Mouse (Mus musculus) retina, embryonic 14.5 days (tissue): ENCODE results near the gene Gars.

Experiments used
- DNase-seq: peaks from one replicate; pipeline ENCODE4 v3.0.0-alpha.2; 2015; ENCODE audit warnings: low spot score

Gars gene

GRCm38 (mm10) chr6:55038671-55039445 lies 1.1 kb downstream of the Gars start:
- peak; percentile 62 for DNase-seq

GRCm38 (mm10) chr6:55039446-55039783 lies 1.6 kb downstream of the Gars start:
- DNase-seq, result no peak

GRCm38 (mm10) chr6:55040031-55040430 lies 2.2 kb downstream of the Gars start:
- no peak for DNase-seq

- DNase-seq, result no peak
Observed at GRCm38 (mm10) chr6:55043206-55043605, 5.4 kb downstream of the Gars start.

GRCm38 (mm10) chr6:55044542-55044941 lies 6.7 kb downstream of the Gars start:
- no peak for DNase-seq

GRCm38 (mm10) chr6:55045326-55045725 lies 7.5 kb downstream of the Gars start:
- no peak for DNase-seq

GRCm38 (mm10) chr6:55049186-55049585 lies 11.4 kb downstream of the Gars start:
- no peak for DNase-seq

- DNase-seq, result no peak
Observed at GRCm38 (mm10) chr6:55054491-55054890, 16.7 kb downstream of the Gars start.

GRCm38 (mm10) chr6:55057427-55057826 lies 19.6 kb downstream of the Gars start:
- DNase-seq, result no peak

GRCm38 (mm10) chr6:55060241-55060825 lies 22.5 kb downstream of the Gars start:
- DNase-seq, result no peak

GRCm38 (mm10) chr6:55061328-55061727 lies 23.5 kb downstream of the Gars start:
- no peak for DNase-seq

GRCm38 (mm10) chr6:55062200-55062599 lies 24.4 kb downstream of the Gars start:
- no peak for DNase-seq

- DNase-seq, result no peak
Observed at GRCm38 (mm10) chr6:55063793-55064476, 26.1 kb downstream of the Gars start.

GRCm38 (mm10) chr6:55064477-55064827 lies 26.6 kb downstream of the Gars start:
- no peak for DNase-seq

- no peak for DNase-seq
Observed at GRCm38 (mm10) chr6:55065903-55066302, 28.1 kb downstream of the Gars start.

- DNase-seq, result no peak
Observed at GRCm38 (mm10) chr6:55076561-55077255, 38.9 kb downstream of the Gars start.

GRCm38 (mm10) chr6:55081379-55081778 lies 43.6 kb downstream of the Gars start:
- no peak for DNase-seq

GRCm38 (mm10) chr6:55082261-55083051 lies 44.6 kb downstream of the Gars start:
- no peak for DNase-seq

- DNase-seq, result peak; percentile 47
Observed at GRCm38 (mm10) chr6:55087355-55087754, 49.5 kb downstream of the Gars start.

- no peak for DNase-seq
Observed at GRCm38 (mm10) chr6:55090639-55091038, 52.8 kb downstream of the Gars start.

- DNase-seq, result no peak
Observed at GRCm38 (mm10) chr6:55091396-55091795, 53.6 kb downstream of the Gars start.
